Mouse (Mus musculus): ENCODE results near the gene Mgat1. TPM values are rescaled to one million over a fixed set of nuclear protein-coding genes. Genes with fewer than 3 reads are reported as not detected.
"Not testable (repeated sequence)": the region's sequence is repeated elsewhere in the genome, so short reads cannot be mapped to it uniquely, and the experiment has no call there.

The Mgat1 gene
- 100 to 1,000 TPM; 114 to 141 TPM for total RNA-seq (2021)
- long read RNA-seq, experiment 1, transcript Mgat1-213 (4 exons, 3,151 nt) = minor isoform, 13 of 190 reads
- long read RNA-seq, experiment 1, transcript Mgat1-201 (3 exons, 2,976 nt) = minor isoform, 16 of 190 reads
- long read RNA-seq, experiment 1, transcript Mgat1-202 (3 exons, 2,729 nt) = major isoform, 113 of 190 reads
- long read RNA-seq, experiment 1, partial matches to known transcripts = 7 of 190 reads
- long read RNA-seq, experiment 1, other reads (novel, unspliced or antisense) = 33 of 190 reads
- long read RNA-seq, experiment 2, transcript Mgat1-201 (3 exons, 2,976 nt) = minor isoform, 35 of 229 reads
- long read RNA-seq, experiment 2, transcript Mgat1-213 (4 exons, 3,151 nt) = minor isoform, 27 of 229 reads
- long read RNA-seq, experiment 2, transcript Mgat1-202 (3 exons, 2,729 nt) = major isoform, 104 of 229 reads
- long read RNA-seq, experiment 2, partial matches to known transcripts = 41 of 229 reads
- long read RNA-seq, experiment 2, other reads (novel, unspliced or antisense) = 15 of 229 reads

GRCm38 (mm10) chr11:49243727-49244594, at the start of gene Mgat1:
Gene Mgat1 (plus strand): TSS chr11:49244191.
- DNase-seq (ENCODE audit: low spot score in 2 of 2) = peak; percentile 85 to 89

GRCm38 (mm10) chr11:49194771-49195170, 49.2 kb upstream of the Mgat1 start:
- not testable (repeated sequence) for DNase-seq (ENCODE audit: low spot score in 2 of 2)

- DNase-seq (ENCODE audit: low spot score in 2 of 2) = peak in 1 of 2 experiments; percentile 8
Observed at GRCm38 (mm10) chr11:49195819-49196322, 48.1 kb upstream of the Mgat1 start.

GRCm38 (mm10) chr11:49200666-49201065, 43.3 kb upstream of the Mgat1 start:
- DNase-seq (ENCODE audit: low spot score in 2 of 2) = no peak

- no peak for DNase-seq (ENCODE audit: low spot score in 2 of 2)
Observed at GRCm38 (mm10) chr11:49201142-49201541, 42.8 kb upstream of the Mgat1 start.

- no peak for DNase-seq (ENCODE audit: low spot score in 2 of 2)
Observed at GRCm38 (mm10) chr11:49202071-49202470, 41.9 kb upstream of the Mgat1 start.

- DNase-seq (ENCODE audit: low spot score in 2 of 2) = peak in 1 of 2 experiments; percentile 27
Observed at GRCm38 (mm10) chr11:49202523-49203061, 41.4 kb upstream of the Mgat1 start.

GRCm38 (mm10) chr11:49203129-49203768, 40.7 kb upstream of the Mgat1 start, which contains the start of gene Zfp62:
Gene Zfp62 (plus strand): TSS chr11:49203292.
- peak; percentile 91 to 94 for DNase-seq (ENCODE audit: low spot score in 2 of 2)

- no peak for DNase-seq (ENCODE audit: low spot score in 2 of 2)
Observed at GRCm38 (mm10) chr11:49203771-49204497, 40.1 kb upstream of the Mgat1 start.

- no peak for DNase-seq (ENCODE audit: low spot score in 2 of 2)
Observed at GRCm38 (mm10) chr11:49205080-49205590, 38.9 kb upstream of the Mgat1 start.

- DNase-seq (ENCODE audit: low spot score in 2 of 2) = no peak
Observed at GRCm38 (mm10) chr11:49207495-49207894, 36.5 kb upstream of the Mgat1 start.

GRCm38 (mm10) chr11:49212577-49212976, 31.4 kb upstream of the Mgat1 start:
- no peak for DNase-seq (ENCODE audit: low spot score in 2 of 2)

GRCm38 (mm10) chr11:49213505-49213904, 30.5 kb upstream of the Mgat1 start:
- no peak for DNase-seq (ENCODE audit: low spot score in 2 of 2)

- DNase-seq (ENCODE audit: low spot score in 2 of 2) = no peak
Observed at GRCm38 (mm10) chr11:49219271-49219670, 24.7 kb upstream of the Mgat1 start.

- DNase-seq (ENCODE audit: low spot score in 2 of 2) = no peak
Observed at GRCm38 (mm10) chr11:49224455-49224854, 19.5 kb upstream of the Mgat1 start.

GRCm38 (mm10) chr11:49232781-49233180, 11.2 kb upstream of the Mgat1 start:
- no peak for DNase-seq (ENCODE audit: low spot score in 2 of 2)

- no peak for DNase-seq (ENCODE audit: low spot score in 2 of 2)
Observed at GRCm38 (mm10) chr11:49235459-49236207, 8.4 kb upstream of the Mgat1 start.

GRCm38 (mm10) chr11:49236891-49237290, 7.1 kb upstream of the Mgat1 start:
- DNase-seq (ENCODE audit: low spot score in 2 of 2) = no peak

GRCm38 (mm10) chr11:49237532-49237931, 6.5 kb upstream of the Mgat1 start:
- DNase-seq (ENCODE audit: low spot score in 2 of 2) = no peak

All from adrenal gland, adult 18-20 months (tissue).